Mouse (Mus musculus) retina, postnatal 7 days (tissue): ENCODE measurements around the gene Ehmt2.

Experiments
- DNase-seq: peaks from one replicate; pipeline ENCODE4 v3.0.0-alpha.2; 2012; ENCODE audit warnings: low read depth, low spot score

Ehmt2 gene

GRCm38 (mm10) chr17:34898160-34898586 is at the start of gene Ehmt2, which contains the start of gene C2:
Gene Ehmt2 (plus strand): TSS chr17:34898469.
Gene C2 (minus strand): TSS chr17:34898265.
- DNase-seq: peak; percentile 70

- peak; percentile 94 for DNase-seq
These were observed 48.4 kb upstream of the Ehmt2 start, which contains the start of the genes Skiv2l and Nelfe for GRCm38 (mm10) chr17:34849722-34850516. Gene Skiv2l (minus strand): TSS chr17:34850210. Gene Nelfe (plus strand): TSS chr17:34850391.

- no peak for DNase-seq
These were observed 47.6 kb upstream of the Ehmt2 start for GRCm38 (mm10) chr17:34850517-34851125.

- no peak for DNase-seq
These were observed 44.8 kb upstream of the Ehmt2 start for GRCm38 (mm10) chr17:34853511-34853910.

- DNase-seq: no peak
These were observed 43.5 kb upstream of the Ehmt2 start for GRCm38 (mm10) chr17:34854761-34855160.

GRCm38 (mm10) chr17:34855825-34856224 is 42.4 kb upstream of the Ehmt2 start:
- peak; percentile 28 for DNase-seq

GRCm38 (mm10) chr17:34858670-34859069 is 39.6 kb upstream of the Ehmt2 start:
- no peak for DNase-seq

- DNase-seq: no peak
These were observed 37.8 kb upstream of the Ehmt2 start for GRCm38 (mm10) chr17:34860514-34860913.

GRCm38 (mm10) chr17:34861704-34862415 is 36.4 kb upstream of the Ehmt2 start:
- no peak for DNase-seq

GRCm38 (mm10) chr17:34862416-34863081 is 35.7 kb upstream of the Ehmt2 start, which contains the start of gene Cfb:
Gene Cfb (minus strand): TSS chr17:34862518.
- no peak for DNase-seq

- no peak for DNase-seq
These were observed 32.3 kb upstream of the Ehmt2 start for GRCm38 (mm10) chr17:34865981-34866380.

GRCm38 (mm10) chr17:34874321-34874720 is 23.9 kb upstream of the Ehmt2 start:
- DNase-seq: no peak

GRCm38 (mm10) chr17:34879336-34879879 is 18.9 kb upstream of the Ehmt2 start, which contains the start of gene Zbtb12:
Gene Zbtb12 (plus strand): TSS chr17:34879483.
- DNase-seq: no peak

GRCm38 (mm10) chr17:34881166-34881565 is 17.1 kb upstream of the Ehmt2 start:
- DNase-seq: no peak

GRCm38 (mm10) chr17:34881683-34882310 is 16.5 kb upstream of the Ehmt2 start, which contains the start of gene Gm20547:
Gene Gm20547 (minus strand): TSS chr17:34882042.
- DNase-seq: no peak

- no peak for DNase-seq
These were observed 14.9 kb upstream of the Ehmt2 start for GRCm38 (mm10) chr17:34883332-34883731.

GRCm38 (mm10) chr17:34884704-34885103 is 13.6 kb upstream of the Ehmt2 start:
- DNase-seq: no peak

- DNase-seq: no peak
These were observed 12.7 kb upstream of the Ehmt2 start for GRCm38 (mm10) chr17:34885615-34886014.

- DNase-seq: no peak
These were observed 10.3 kb upstream of the Ehmt2 start for GRCm38 (mm10) chr17:34887942-34888341.

GRCm38 (mm10) chr17:34890074-34890743 is 8.1 kb upstream of the Ehmt2 start:
- no peak for DNase-seq
